Mouse (Mus musculus): ENCODE measurements around the gene 1700007K13Rik. TPM values are rescaled to one million over a fixed set of nuclear protein-coding genes. Genes with fewer than 3 reads are reported as not detected.
A peak's percentile ranks its signal among the peaks of the same experiment; 100 is the strongest.

The 1700007K13Rik gene
- total and polyA plus RNA-seq, 3 experiments = 0.74 to 0.98 TPM; not detected in 1

GRCm38 (mm10) chr2:28495801-28496595, 29.9 kb upstream of the 1700007K13Rik start:
- TF ChIP-seq MEF2A (IDR thresholded peaks at IDR 0.05; ENCODE audit: borderline replicate concordance, low read depth, low read length) = no peak
- no peak for TF ChIP-seq PAX5 (IDR thresholded peaks at IDR 0.05; ENCODE audit: low read length)
- TF ChIP-seq MAZ (IDR thresholded peaks at IDR 0.05; ENCODE audit: low read depth, low read length) = no peak
- TF ChIP-seq UBTF (IDR thresholded peaks at IDR 0.05; ENCODE audit: low read depth, low read length) = no peak
- no peak for TF ChIP-seq IRF4 (IDR thresholded peaks at IDR 0.05; ENCODE audit: low read depth, low read length)
- TF ChIP-seq MAX (IDR thresholded peaks at IDR 0.05; ENCODE audit: low read length) = no peak
- no peak for TF ChIP-seq SIN3A (IDR thresholded peaks at IDR 0.05; ENCODE audit: low read length)
- TF ChIP-seq ZNF384 (IDR thresholded peaks at IDR 0.05; ENCODE audit: low read depth, low read length) = no peak
- TF ChIP-seq POLR2AphosphoS2 (IDR thresholded peaks at IDR 0.05; ENCODE audit: low read depth, low read length) = no peak
- no peak for TF ChIP-seq ZC3H11A (IDR thresholded peaks at IDR 0.05; ENCODE audit: low read depth, low read length)
- TF ChIP-seq ETS1 (conservative IDR thresholded peaks at IDR 0.05; ENCODE audit: low read depth, low read length) = no peak
- no peak for TF ChIP-seq SMC3 (IDR thresholded peaks at IDR 0.05; ENCODE audit: low read depth, low read length)
- no peak for TF ChIP-seq TCF12 (IDR thresholded peaks at IDR 0.05; ENCODE audit: low read depth, low read length)
- TF ChIP-seq EP300 (IDR thresholded peaks at IDR 0.05; ENCODE audit: low read length) = no peak
- no peak for TF ChIP-seq CHD1 (IDR thresholded peaks at IDR 0.05; ENCODE audit: low read depth, low read length)
- TF ChIP-seq RCOR1 (conservative IDR thresholded peaks at IDR 0.05; ENCODE audit: low read depth, low read length) = no peak
- no peak for TF ChIP-seq KAT2A (IDR thresholded peaks at IDR 0.05; ENCODE audit: insufficient replicate concordance, low read length)
- TF ChIP-seq NRF1 (IDR thresholded peaks at IDR 0.05; ENCODE audit: low read depth, low read length) = no peak
- TF ChIP-seq JUN (IDR thresholded peaks at IDR 0.05; ENCODE audit: insufficient read depth, low read depth, low read length) = no peak
- TF ChIP-seq MAFK (IDR thresholded peaks at IDR 0.05; ENCODE audit: insufficient replicate concordance, low read length) = no peak
- peak overlapping the region; percentile 50 for H3K9ac ChIP-seq (ENCODE audit: insufficient read depth, low read depth)
- peak overlapping the region; percentile 84 for H3K4me2 ChIP-seq (ENCODE audit: insufficient read depth, low read depth, poor library complexity, severe bottlenecking)
- peak overlapping the region; percentile 37 to 60 (median 53) for H3K4me3 ChIP-seq (replicated peaks in 1 of 3; ENCODE audit: low read depth in 2 of 3, low read length in 2 of 3, poor library complexity in 1 of 3)
- no peak for DNase-seq (ENCODE audit: extremely low read depth)
- peaks cover 42% of the 10 kb centered on the region for H3K27me3 ChIP-seq (replicated peaks)
- no peaks in the 10 kb centered on the region for H3K79me2 ChIP-seq (replicated peaks; ENCODE audit: control insufficient read depth, extremely low read depth, insufficient read depth, poor library complexity, severe bottlenecking)
- peaks cover 4% of the 10 kb centered on the region for H3K9me3 ChIP-seq (replicated peaks; ENCODE audit: low read length)
- H3K27ac ChIP-seq (ENCODE audit: insufficient read depth, low read depth) = no peak overlapping the region
- dilution Hi-C loops (cut with MboI; ENCODE audit: extremely low pct_ligation_motif_present, extremely low pct_unique_long_range_greater_than_20kb, low sequenced_read_pairs) (no loop called here), in situ Hi-C loops (cut with MboI; ENCODE audit: low pct_ligation_motif_present, low pct_unique_long_range_greater_than_20kb, low sequenced_read_pairs) (no loop called here)
- no peaks in the 10 kb centered on the region for H3K36me3 ChIP-seq (replicated peaks in 1 of 2; ENCODE audit: control insufficient read depth in 1 of 2, insufficient read depth in 1 of 2, low read length in 1 of 2)
- peaks cover 0 to 15% of the 10 kb centered on the region in 2 experiments; a peak in 2 of 4 replicates for H3K4me1 ChIP-seq (ENCODE audit: control insufficient read depth in 1 of 2, insufficient read depth in 2 of 2)

All from CH12.LX (cell line).